Mouse (Mus musculus) adrenal gland, postnatal 36 days (tissue): Measurements from ENCODE around the gene Cacna1h. TPM values are rescaled to one million over a fixed set of nuclear protein-coding genes. Genes with fewer than 3 reads are reported as not detected.

Source experiments
- total RNA-seq, 2 experiments: library from RNA; stranded (reverse); gene quantifications; 2 replicates each; pipeline ENCODE4 v1.2.3; 2021

The Cacna1h gene
- total RNA-seq, 2 experiments from 2014 or later: 58.7 to 97.3 TPM

Other genes starting within 250 kb of the Cacna1h start
- 10 to 100 TPM; 18.7 to 20.7 TPM for gene BC003965, start 249.2 kb downstream of the Cacna1h start, total RNA-seq
- gene Unkl, start 245.4 kb downstream of the Cacna1h start, total RNA-seq: 10 to 100 TPM; 16.5 to 17.6 TPM
- gene Gnptg, start 193.7 kb downstream of the Cacna1h start, total RNA-seq: 10 to 100 TPM; 41.2 to 43.2 TPM
- gene Tsr3, start 193.6 kb downstream of the Cacna1h start, total RNA-seq: 10 to 100 TPM; 23.1 to 29.0 TPM
- 10 to 100 TPM in 1 of 2 experiments, 1 to 10 TPM in 1; 6.9 to 10.7 TPM for gene Baiap3, start 177.4 kb downstream of the Cacna1h start, total RNA-seq
- 100 to 1,000 TPM; 242 to 248 TPM for gene Ube2i, start 159.2 kb downstream of the Cacna1h start, total RNA-seq
- under 1 TPM; 0.30 to 0.43 TPM for gene Prss34, start 135.4 kb downstream of the Cacna1h start, total RNA-seq
- gene Prss28, start 125.1 kb downstream of the Cacna1h start, total RNA-seq: not detected
- not detected for gene Prss29, start 115.1 kb downstream of the Cacna1h start, total RNA-seq
- gene Tpsab1, start 88.2 kb downstream of the Cacna1h start, total RNA-seq: 1 to 10 TPM in 1 of 2 experiments, under 1 TPM in 1; 0.63 to 1.2 TPM
- 1 to 10 TPM; 2.8 to 3.2 TPM for gene Tpsb2, start 67.5 kb downstream of the Cacna1h start, total RNA-seq
- gene Tpsg1, start 64.5 kb downstream of the Cacna1h start, total RNA-seq: not detected
- not detected for gene Tekt4, start 20.8 kb upstream of the Cacna1h start, total RNA-seq
- under 1 TPM; 0.49 to 0.53 TPM for gene Sstr5, start 63.5 kb upstream of the Cacna1h start, total RNA-seq
- gene Sox8, start 136.9 kb upstream of the Cacna1h start, total RNA-seq: 1 to 10 TPM; 1.3 to 2.5 TPM
- 10 to 100 TPM; 29.6 to 37.9 TPM for gene Lmf1, start 145.3 kb upstream of the Cacna1h start, total RNA-seq